Mouse (Mus musculus): Measurements from ENCODE around the gene Gm8922. TPM values are rescaled to one million over a fixed set of nuclear protein-coding genes. Genes with fewer than 3 reads are reported as not detected.

Gene Gm8922
- not detected for polyA plus RNA-seq (2014; fragmentation: Illumina TruSeq; extraction: RNeasy Lipid Tissue Mini Kit (QIAGEN cat#74804); ENCODE audit: low read depth, low replicate concordance)

DNA sequence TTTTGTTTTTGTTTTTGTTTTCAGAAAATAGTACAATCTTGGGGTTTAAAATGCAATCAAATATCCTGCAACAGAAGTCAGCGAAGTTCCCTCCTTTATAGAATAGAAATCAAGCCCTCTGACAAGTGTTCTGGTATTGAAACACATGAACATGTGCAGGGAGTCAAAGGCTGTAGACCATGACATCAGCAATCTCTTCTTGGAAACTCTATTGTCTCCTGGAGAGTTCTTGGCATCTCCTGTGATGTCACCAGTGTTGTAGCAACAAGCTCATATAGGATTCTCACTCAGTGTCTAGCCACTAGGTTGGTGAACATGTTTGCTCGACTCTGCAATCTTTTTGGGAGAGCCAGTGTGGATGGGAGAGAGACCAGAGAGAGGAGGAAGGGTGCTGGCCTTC, at the start of gene Gm8922:
Gene Gm8922, plus strand, starts transcription at position 301 of the 400 bp plus-strand sequence.

Other genes starting within 250 kb of the Gm8922 start
- gene Gm8906, start 179.3 kb upstream of the Gm8922 start, polyA plus RNA-seq (2014; fragmentation: Illumina TruSeq; extraction: RNeasy Lipid Tissue Mini Kit (QIAGEN cat#74804); ENCODE audit: low read depth, low replicate concordance) = not detected
- not detected for gene Gm6460, start 87.0 kb upstream of the Gm8922 start, polyA plus RNA-seq (2014; fragmentation: Illumina TruSeq; extraction: RNeasy Lipid Tissue Mini Kit (QIAGEN cat#74804); ENCODE audit: low read depth, low replicate concordance)
- gene Gm8926, start 88.6 kb downstream of the Gm8922 start, polyA plus RNA-seq (2014; fragmentation: Illumina TruSeq; extraction: RNeasy Lipid Tissue Mini Kit (QIAGEN cat#74804); ENCODE audit: low read depth, low replicate concordance) = 0.43 TPM
- gene Gm6465, start 163.6 kb downstream of the Gm8922 start, polyA plus RNA-seq (2014; fragmentation: Illumina TruSeq; extraction: RNeasy Lipid Tissue Mini Kit (QIAGEN cat#74804); ENCODE audit: low read depth, low replicate concordance) = not detected
- 0.60 TPM for gene 4933402N22Rik, start 236.1 kb downstream of the Gm8922 start, polyA plus RNA-seq (2014; fragmentation: Illumina TruSeq; extraction: RNeasy Lipid Tissue Mini Kit (QIAGEN cat#74804); ENCODE audit: low read depth, low replicate concordance)